Mouse (Mus musculus) adrenal gland, adult 8-10 months (tissue): ENCODE data around the gene Fam71f1. TPM values are rescaled to one million over a fixed set of nuclear protein-coding genes. Genes with fewer than 3 reads are reported as not detected.
"Not testable (repeated sequence)": the region's sequence is repeated elsewhere in the genome, so short reads cannot be mapped to it uniquely, and the experiment has no call there.

Source experiments
- DNase-seq: peaks from one replicate; pipeline ENCODE4 v3.0.0; 2022
- total RNA-seq, 4 experiments: library from RNA; stranded (reverse); gene quantifications; 2 replicates each; pipeline ENCODE4 v1.2.4; 2022

Gene Fam71f1
- total RNA-seq, 4 experiments from 2014 or later: not detected

- DNase-seq: no peak
These were observed 10.6 kb downstream of the Fam71f1 start for GRCm38 (mm10) chr6:29329514-29329913.

DNA sequence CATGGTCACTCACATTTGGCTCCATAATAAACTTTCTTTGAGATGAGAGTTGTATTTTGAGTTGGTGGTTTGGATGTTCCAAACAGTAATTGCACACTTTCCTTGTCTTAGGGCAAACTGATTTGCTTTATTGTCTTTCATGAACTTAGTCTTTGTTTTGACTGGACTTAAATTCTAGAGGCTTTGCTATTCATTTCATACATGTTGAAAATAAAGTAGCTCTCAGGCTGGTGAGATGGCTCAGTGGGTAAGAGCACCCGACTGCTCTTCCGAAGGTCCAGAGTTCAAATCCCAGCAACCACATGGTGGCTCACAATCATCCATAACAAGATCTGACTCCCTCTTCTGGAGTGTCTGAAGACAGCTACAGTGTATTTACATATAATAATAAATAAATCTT is 27.6 kb downstream of the Fam71f1 start:
- DNase-seq: not testable (repeated sequence)

GRCm38 (mm10) chr6:29347189-29347588 is 28.2 kb downstream of the Fam71f1 start:
- DNase-seq: no peak

DNA sequence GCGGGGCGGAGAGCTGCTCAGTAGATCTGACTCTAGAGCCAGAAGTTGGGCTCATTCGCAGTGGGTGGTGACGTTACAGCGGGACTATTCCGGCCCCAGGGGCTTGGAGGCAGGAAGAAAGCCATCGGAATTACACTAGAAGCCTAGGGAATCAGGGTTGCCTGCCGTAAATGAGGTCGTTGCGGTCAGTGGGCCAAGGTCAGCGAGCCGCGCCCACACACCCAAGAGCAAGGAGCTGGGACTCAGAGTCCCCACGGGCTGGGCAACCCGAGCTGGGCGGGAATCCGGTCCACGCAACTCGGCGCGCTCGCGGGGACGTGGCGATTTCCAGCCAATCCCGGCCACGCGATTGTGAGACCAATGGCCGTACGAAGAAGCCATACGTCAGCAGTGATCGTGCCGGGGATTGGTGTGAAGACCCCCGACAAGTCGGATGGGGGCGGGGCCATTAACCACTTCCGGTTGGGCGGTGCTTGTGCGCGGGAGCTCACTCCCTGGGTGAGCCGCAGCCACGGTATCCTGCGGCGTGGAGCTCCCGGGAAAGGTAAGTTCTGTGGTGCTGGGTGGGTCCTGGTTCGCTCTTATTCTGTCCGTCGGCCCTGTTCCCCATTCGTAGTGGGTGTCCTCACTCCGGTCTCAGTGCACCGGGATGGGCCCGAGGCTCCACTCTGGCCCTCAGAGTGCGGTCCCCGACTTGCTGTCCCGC is 28.9 kb downstream of the Fam71f1 start, which contains the start of gene Calu:
Calu (plus strand) TSS at position 405 of the 706 bp plus-strand sequence.
- peak; percentile 99 for DNase-seq

GRCm38 (mm10) chr6:29348371-29348724 is 29.4 kb downstream of the Fam71f1 start:
- DNase-seq: no peak

- no peak for DNase-seq
These were observed 32.7 kb downstream of the Fam71f1 start for GRCm38 (mm10) chr6:29351613-29352012.

DNA sequence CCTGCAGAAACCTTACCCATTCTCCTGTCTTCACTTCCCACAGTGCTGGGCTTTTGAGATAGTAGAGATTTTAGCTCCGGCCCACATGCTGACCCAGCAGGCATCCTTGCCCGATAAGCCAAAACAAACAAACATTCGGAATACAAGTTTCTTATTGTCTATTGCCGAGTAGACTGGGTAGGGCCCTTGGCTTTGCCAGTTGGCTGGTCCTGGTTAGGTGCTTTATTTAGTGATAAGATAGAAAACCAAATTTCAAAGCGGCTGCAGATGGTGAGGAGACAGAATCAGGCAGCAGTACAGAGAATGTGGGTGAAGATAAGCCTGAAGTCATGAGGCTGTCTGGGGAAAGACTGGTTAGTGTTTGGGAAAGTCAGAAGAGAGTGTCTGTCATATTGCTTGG is 33.9 kb downstream of the Fam71f1 start:
- no peak for DNase-seq

DNA sequence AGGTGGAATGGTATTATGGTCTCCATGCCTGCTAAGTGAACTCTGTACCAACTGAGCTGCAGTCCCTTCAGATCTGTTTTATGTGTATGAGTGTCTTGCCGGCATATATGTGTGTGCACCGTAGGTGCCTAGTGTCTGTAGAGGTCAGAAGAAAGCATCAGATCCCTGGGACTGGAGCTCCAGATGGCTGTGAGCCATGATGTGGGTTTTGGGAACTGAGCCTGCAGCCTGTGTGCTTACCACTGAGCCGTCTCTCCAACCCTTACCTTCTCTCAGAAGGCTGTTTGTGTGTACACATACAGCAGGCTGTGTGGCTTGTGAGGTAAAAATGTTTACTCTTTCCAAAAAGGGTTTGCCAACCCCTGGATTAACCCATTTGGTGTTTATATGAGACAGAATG is 40.4 kb downstream of the Fam71f1 start:
- no peak for DNase-seq

DNA sequence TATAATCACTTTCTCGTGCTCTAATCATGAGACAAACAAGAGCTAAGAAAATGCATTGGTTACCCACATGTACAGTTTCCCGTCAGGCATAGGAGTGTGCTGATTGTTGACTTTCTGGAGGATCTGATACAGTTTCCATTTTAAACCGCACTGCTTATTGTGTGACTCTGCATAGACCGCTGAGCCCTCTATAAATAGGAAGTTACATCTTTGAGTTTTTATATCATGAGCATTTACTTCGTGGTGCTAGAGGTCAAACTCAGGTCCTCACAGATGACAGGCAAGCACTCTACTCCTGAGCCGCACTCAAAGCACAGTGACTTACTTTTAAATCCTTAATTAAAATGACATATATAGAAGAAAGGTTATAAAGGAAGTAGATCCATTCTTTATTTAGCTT is 41.3 kb downstream of the Fam71f1 start:
- no peak for DNase-seq

DNA sequence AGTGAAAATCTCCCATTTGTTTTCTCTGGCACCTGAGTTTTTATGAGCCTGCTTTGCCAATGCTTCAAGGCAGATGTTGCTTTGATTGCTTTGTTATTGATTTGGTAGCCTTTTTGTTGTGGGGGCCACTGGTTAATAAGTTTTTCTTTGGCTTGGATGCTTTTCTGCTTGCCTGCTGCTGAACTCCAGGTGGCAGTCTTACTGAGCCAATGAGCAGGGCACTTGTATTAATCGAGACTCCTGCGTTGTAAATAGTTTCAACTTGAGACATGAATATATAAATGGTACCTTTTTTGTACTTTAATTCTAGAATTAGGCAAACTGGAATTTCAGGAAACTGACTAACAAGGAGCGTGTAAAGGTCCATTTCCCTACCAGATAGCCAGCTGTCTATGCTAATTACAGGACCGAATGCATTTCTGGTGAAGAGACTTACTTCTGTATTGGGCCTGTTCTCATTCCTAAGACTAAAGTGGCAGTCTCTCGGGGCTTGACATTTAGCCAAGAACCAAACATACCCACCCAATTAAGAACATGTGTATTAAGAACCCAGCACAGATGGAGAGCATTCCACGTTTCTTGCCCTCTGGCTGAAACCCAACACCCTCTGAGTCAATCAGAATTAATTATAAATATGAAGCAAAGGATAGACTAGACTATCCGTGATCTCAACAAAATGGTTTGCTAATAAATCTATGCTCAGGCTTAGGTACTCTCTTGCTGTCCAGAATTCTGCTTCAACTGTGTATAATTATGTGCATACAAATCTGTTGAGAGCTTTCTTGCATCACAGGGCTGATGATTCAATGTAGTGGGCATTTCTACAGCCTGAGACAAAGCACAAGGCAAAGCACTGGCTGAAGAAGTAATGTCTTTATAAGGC is 43.5 kb downstream of the Fam71f1 start:
- no peak for DNase-seq

- DNase-seq: no peak
These were observed 44.2 kb downstream of the Fam71f1 start for GRCm38 (mm10) chr6:29363129-29363515.

- no peak for DNase-seq
These were observed 46.3 kb downstream of the Fam71f1 start for GRCm38 (mm10) chr6:29365277-29365676.

DNA sequence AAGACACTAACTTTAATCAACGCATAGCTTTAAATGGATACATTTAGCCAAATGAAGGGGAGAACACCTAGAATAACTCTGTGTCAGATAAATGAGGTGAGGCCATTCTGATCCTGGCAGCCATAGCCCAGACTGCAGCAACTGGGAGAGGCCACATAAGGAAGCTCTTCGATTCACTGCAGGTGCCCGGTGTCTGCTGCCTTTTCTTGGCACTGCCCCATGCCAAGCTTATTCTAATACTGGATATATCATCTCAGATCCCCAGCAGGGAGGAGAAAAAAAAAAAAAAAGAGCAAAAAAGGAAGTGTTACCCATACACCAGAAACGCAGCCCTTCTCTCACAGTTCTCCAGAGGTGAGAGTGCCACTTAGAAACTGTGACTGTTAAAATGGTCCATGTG is 58.4 kb downstream of the Fam71f1 start:
- DNase-seq: no peak

DNA sequence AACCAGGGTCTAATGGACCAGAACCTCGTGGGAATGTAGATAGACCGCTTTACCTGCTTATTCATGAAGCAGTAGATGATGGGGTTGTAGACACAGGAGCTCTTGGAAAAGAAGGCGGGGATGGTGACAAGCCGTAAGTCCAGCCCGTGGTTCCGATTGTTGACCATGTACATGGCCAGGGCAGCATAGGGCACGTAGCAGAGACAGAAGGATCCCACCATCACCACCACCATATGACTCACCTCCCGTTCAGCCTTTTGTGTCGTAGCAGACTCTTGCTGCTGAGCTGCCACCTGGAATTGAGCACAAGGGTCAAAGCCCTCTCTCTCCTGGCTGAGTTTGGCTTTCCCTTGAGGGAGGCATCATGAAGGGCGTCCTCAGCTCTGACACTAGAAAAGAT is 59.7 kb downstream of the Fam71f1 start:
- no peak for DNase-seq

- DNase-seq: no peak
These were observed 61.0 kb downstream of the Fam71f1 start for GRCm38 (mm10) chr6:29379954-29380353.

DNA sequence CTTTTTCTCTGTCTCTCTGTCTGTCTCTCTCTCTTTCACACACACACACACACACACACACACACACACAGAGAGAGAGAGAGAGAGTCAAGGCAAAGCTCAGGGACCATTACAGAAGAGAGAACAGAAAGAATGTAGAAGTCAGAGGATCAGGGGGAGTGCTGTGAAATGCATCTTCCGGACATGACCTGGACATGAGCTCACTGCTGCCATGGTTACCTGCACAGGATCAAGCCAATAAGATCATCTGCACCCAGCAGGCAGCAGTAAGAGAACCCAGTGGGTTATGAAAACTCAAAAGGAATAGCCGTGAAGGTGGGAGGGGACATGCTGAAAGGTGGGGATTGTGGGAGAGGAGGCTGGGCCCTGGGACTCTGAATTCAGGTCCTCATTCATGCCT is 63.5 kb downstream of the Fam71f1 start:
- no peak for DNase-seq

Other genes starting within 250 kb of the Fam71f1 start
- gene Rbm28, start 154.1 kb upstream of the Fam71f1 start, total RNA-seq: 10 to 100 TPM; 30.2 to 40.2 (median 35.0) TPM
- 1 to 10 TPM; 3.0 to 8.9 (median 4.8) TPM for gene Prrt4, start 139.6 kb upstream of the Fam71f1 start, total RNA-seq
- 10 to 100 TPM; 46.9 to 67.5 (median 53.0) TPM for gene Impdh1, start 102.8 kb upstream of the Fam71f1 start, total RNA-seq
- 1 to 10 TPM; 4.6 to 9.3 (median 7.7) TPM for gene Hilpda, start 46.7 kb upstream of the Fam71f1 start, total RNA-seq
- under 1 TPM in 1 of 4 experiments, not detected in 3; 0.23 TPM for gene Fam71f2, start 39.5 kb upstream of the Fam71f1 start, total RNA-seq
- gene Calu, start 28.9 kb downstream of the Fam71f1 start, total RNA-seq: 100 to 1,000 TPM; 121 to 136 (median 126) TPM
- gene Opn1sw, start 69.3 kb downstream of the Fam71f1 start, total RNA-seq: not detected
- 10 to 100 TPM in 1 of 4 experiments, 1 to 10 TPM in 3; 4.4 to 13.1 (median 5.7) TPM for gene Ccdc136, start 77.2 kb downstream of the Fam71f1 start, total RNA-seq
- 1 to 10 TPM; 2.9 to 8.6 (median 5.2) TPM for gene Flnc, start 114.1 kb downstream of the Fam71f1 start, total RNA-seq
- 100 to 1,000 TPM; 218 to 251 (median 230) TPM for gene Atp6v1f, start 148.6 kb downstream of the Fam71f1 start, total RNA-seq
- 1 to 10 TPM in 1 of 4 experiments, under 1 TPM in 2, not detected in 1; 0.38 to 1.5 (median 0.91) TPM for gene Atp6v1fnb, start 152.3 kb downstream of the Fam71f1 start, total RNA-seq
- gene Kcp, start 188.8 kb downstream of the Fam71f1 start, total RNA-seq: 1 to 10 TPM; 1.7 to 2.5 (median 1.8) TPM
- gene Irf5, start 207.5 kb downstream of the Fam71f1 start, total RNA-seq: 1 to 10 TPM; 5.1 to 7.8 (median 7.7) TPM